Mouse (Mus musculus) C2C12 (cell line): ENCODE results near the gene Ppm1l. TPM values are rescaled to one million over a fixed set of nuclear protein-coding genes. Genes with fewer than 3 reads are reported as not detected.
A peak's percentile ranks its signal among the peaks of the same experiment; 100 is the strongest.

Experiments used
- H3K27me3 ChIP-seq: one replicate; pipeline ENCODE4 v1.6.1; 2011; ENCODE audit not compliant: control insufficient read depth, insufficient read depth, insufficient read length
- H3K36me3 ChIP-seq: one replicate; pipeline ENCODE4 v1.6.1; 2011; ENCODE audit not compliant: control insufficient read depth, insufficient read depth
- H3K4me3 ChIP-seq: one replicate; pipeline ENCODE4 v1.5.1; 2011; ENCODE audit warnings: mild to moderate bottlenecking, control low read depth; ENCODE audit not compliant: poor library complexity, insufficient read depth, severe bottlenecking
- H3K79me2 ChIP-seq: one replicate; pipeline ENCODE4 v1.6.1; 2011; ENCODE audit not compliant: control insufficient read depth, insufficient read depth
- H3K79me3 ChIP-seq: one replicate; pipeline ENCODE4 v1.6.1; 2011; ENCODE audit warnings: low read depth, control low read depth
- H3ac ChIP-seq: one replicate; pipeline ENCODE3; 2011; ENCODE audit warnings: low read depth; ENCODE audit not compliant: control insufficient read depth, insufficient read length
- CEBPB ChIP-seq: IDR thresholded peaks from one replicate; pipeline ENCODE4 v1.6.1; 2011; ENCODE audit warnings: low read depth, mild to moderate bottlenecking, control low read depth, moderate library complexity
- CTCF ChIP-seq: IDR thresholded peaks from one replicate; pipeline ENCODE4 v1.5.1; 2011; ENCODE audit not compliant: control insufficient read depth, insufficient read depth, insufficient read length
- FOSL1 ChIP-seq: IDR thresholded peaks from one replicate; pipeline ENCODE4 v1.8.0; 2011; ENCODE audit warnings: mild to moderate bottlenecking, low read length; ENCODE audit not compliant: poor library complexity, insufficient read depth, severe bottlenecking
- MAX ChIP-seq: IDR thresholded peaks from one replicate; pipeline ENCODE4 v1.6.1; 2011; ENCODE audit warnings: mild to moderate bottlenecking, control low read depth
- MYOD1 ChIP-seq: IDR thresholded peaks from one replicate; pipeline ENCODE4 v1.6.1; 2011; ENCODE audit warnings: low read depth; ENCODE audit not compliant: control insufficient read depth, insufficient read length
- MYOG ChIP-seq: IDR thresholded peaks from one replicate; pipeline ENCODE4 v1.6.1; 2011; ENCODE audit not compliant: control insufficient read depth, insufficient read length; ENCODE audit errors: extremely low read depth
- USF1 ChIP-seq: IDR thresholded peaks from one replicate; pipeline ENCODE4 v1.6.1; 2011; ENCODE audit warnings: low read depth, mild to moderate bottlenecking, control low read depth, moderate library complexity
- long read RNA-seq, 2 experiments: library from polyadenylated mRNA; unstranded; transcript quantifications; one replicate each; pipeline ENCODE4 v2.0.0; 2019 to 2020
- polyA plus RNA-seq: library from polyadenylated mRNA; unstranded; fragments of >200 nt; fragmentation: generic; extraction: Trizol; gene quantifications from one replicate; pipeline ENCODE4 v1.2.1, GENCODE M21; 2012; ENCODE audit warnings: missing spikeins

Gene Ppm1l
- 3.7 TPM for polyA plus RNA-seq
- long read RNA-seq, experiment 1, full-length matches to known transcripts: 3 of 6 reads
- long read RNA-seq, experiment 1, partial matches to known transcripts: 0 of 6 reads
- long read RNA-seq, experiment 1, other reads (novel, unspliced or antisense): 3 of 6 reads
- long read RNA-seq, experiment 2, full-length matches to known transcripts: 123 of 126 reads
- long read RNA-seq, experiment 2, partial matches to known transcripts: 0 of 126 reads
- long read RNA-seq, experiment 2, other reads (novel, unspliced or antisense): 3 of 126 reads

GRCm38 (mm10) chr3:69316391-69317195 is at the start of gene Ppm1l:
TSS of gene Ppm1l (plus strand) at chr3:69316861.
- no peaks in the 10 kb centered on the region for H3K27me3 ChIP-seq
- no peaks in the 10 kb centered on the region for H3K36me3 ChIP-seq
- H3K79me2 ChIP-seq: peaks cover 28% of the 10 kb centered on the region
- H3K79me3 ChIP-seq: peaks cover 5% of the 10 kb centered on the region
- H3K4me3 ChIP-seq: peak within 1 kb of the TSS; percentile 59
- peak within 1 kb of the TSS; percentile 74 for H3ac ChIP-seq
- no peak for TF ChIP-seq MYOG
- TF ChIP-seq MAX: peak; percentile 81
- TF ChIP-seq USF1: peak; percentile 45

- no peaks in the 10 kb centered on the region for H3K79me3 ChIP-seq
- H3K79me2 ChIP-seq: no peaks in the 10 kb centered on the region
- H3K36me3 ChIP-seq: no peaks in the 10 kb centered on the region
- H3K27me3 ChIP-seq: no peaks in the 10 kb centered on the region
- no peak overlapping the region for H3ac ChIP-seq
- TF ChIP-seq MAX (peak; percentile 36), FOSL1 (peak; percentile 34), USF1 (no peak)
- H3K4me3 ChIP-seq: no peak overlapping the region
Observed at GRCm38 (mm10) chr3:69271812-69272211, 44.8 kb upstream of the Ppm1l start.

- Histone ChIP-seq H3K79me2 (no peaks in the 10 kb centered on the region), H3K27me3 (no peaks in the 10 kb centered on the region), H3K79me3 (no peaks in the 10 kb centered on the region), H3K4me3 (no peak overlapping the region), H3ac (no peak overlapping the region), H3K36me3 (no peaks in the 10 kb centered on the region)
- no peak for TF ChIP-seq USF1
- TF ChIP-seq CTCF: no peak
- no peak for TF ChIP-seq MYOG
- no peak for TF ChIP-seq MAX
- no peak for TF ChIP-seq MYOD1
- TF ChIP-seq FOSL1: no peak
- no peak for TF ChIP-seq CEBPB
Observed at GRCm38 (mm10) chr3:69274018-69274663, 42.5 kb upstream of the Ppm1l start.

GRCm38 (mm10) chr3:69274664-69275312 is 41.9 kb upstream of the Ppm1l start:
- no peak overlapping the region for H3ac ChIP-seq
- H3K27me3 ChIP-seq: no peaks in the 10 kb centered on the region
- TF ChIP-seq USF1: no peak
- TF ChIP-seq MYOG: no peak
- TF ChIP-seq CTCF: no peak
- TF ChIP-seq CEBPB: no peak
- no peaks in the 10 kb centered on the region for H3K79me3 ChIP-seq
- no peaks in the 10 kb centered on the region for H3K36me3 ChIP-seq
- H3K79me2 ChIP-seq: no peaks in the 10 kb centered on the region
- H3K4me3 ChIP-seq: no peak overlapping the region

GRCm38 (mm10) chr3:69278648-69279047 is 38.0 kb upstream of the Ppm1l start:
- Histone ChIP-seq H3ac (no peak overlapping the region), H3K79me3 (no peaks in the 10 kb centered on the region), H3K27me3 (no peaks in the 10 kb centered on the region), H3K36me3 (no peaks in the 10 kb centered on the region), H3K4me3 (no peak overlapping the region), H3K79me2 (no peaks in the 10 kb centered on the region)
- TF ChIP-seq USF1: no peak
- TF ChIP-seq MYOG: no peak
- TF ChIP-seq CEBPB: no peak
- TF ChIP-seq MYOD1: no peak
- TF ChIP-seq MAX: no peak
- TF ChIP-seq FOSL1: no peak
- no peak for TF ChIP-seq CTCF
